Mouse (Mus musculus): Measurements from ENCODE around the gene Scamp1.

The Scamp1 gene

DNA sequence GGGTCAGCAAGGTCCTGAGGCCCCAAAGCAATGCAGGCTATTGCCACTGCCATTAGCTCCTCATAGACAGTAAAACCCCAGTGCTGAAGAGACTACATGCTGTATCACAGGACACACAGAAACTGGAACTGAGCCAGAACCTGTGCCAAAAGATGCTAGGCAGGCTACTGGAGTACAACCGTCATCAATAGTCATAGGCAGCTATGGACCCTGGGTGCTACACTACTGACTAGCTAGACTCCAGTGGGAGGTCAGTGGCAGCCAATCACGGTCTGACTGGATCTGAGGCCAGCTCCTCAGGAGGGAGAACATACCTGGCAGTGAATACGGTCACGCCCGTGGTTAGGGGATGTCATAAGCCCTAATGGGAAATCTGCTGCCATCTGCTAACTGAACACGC, 14.4 kb downstream of the Scamp1 start:
- no peak for DNase-seq (ENCODE audit: low spot score)

DNA sequence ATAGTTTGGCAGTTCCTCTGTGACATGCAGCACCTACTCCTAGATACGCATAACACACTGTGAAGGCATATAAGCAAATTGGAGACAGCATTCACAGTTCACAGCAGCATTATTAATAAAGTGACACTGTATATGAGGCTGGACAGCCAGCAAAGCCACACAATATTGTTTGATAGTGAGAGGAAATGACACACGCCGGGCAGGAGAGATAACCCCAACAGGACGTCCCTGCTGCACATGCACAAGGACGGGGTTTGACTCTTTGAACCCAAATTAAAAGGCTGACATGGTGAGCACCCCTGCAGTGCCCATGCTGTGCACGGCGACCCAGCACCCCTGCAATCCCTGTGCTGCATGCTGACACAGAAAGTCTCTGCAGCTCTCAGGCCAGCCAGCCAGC, 17.5 kb downstream of the Scamp1 start:
- no peak for DNase-seq (ENCODE audit: low spot score)

- DNase-seq (ENCODE audit: low spot score) = no peak
These were observed 18.5 kb downstream of the Scamp1 start for GRCm38 (mm10) chr13:94267190-94267589.

DNA sequence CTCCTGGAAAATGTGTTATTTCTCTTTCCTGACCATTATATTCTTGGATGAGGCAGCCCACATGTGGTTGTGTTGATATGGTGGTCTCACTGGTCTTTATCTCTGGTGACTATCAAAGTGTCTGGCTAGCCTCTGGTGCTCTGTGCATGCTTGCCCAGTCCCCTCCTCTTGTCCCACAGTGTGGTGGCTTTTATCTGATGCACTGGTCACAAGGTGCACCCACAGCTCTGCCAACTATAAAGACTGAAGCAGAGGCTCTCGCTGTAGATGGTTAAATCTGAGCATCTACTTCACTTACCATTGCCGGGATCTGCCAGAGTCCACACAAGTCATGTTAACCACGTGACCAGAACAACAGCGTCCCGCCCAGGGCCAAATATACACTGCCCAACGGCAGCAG, 19.1 kb downstream of the Scamp1 start:
- no peak for DNase-seq (ENCODE audit: low spot score)

- DNase-seq (ENCODE audit: low spot score) = no peak
These were observed 20.4 kb downstream of the Scamp1 start for GRCm38 (mm10) chr13:94265291-94265690.

- no peak for DNase-seq (ENCODE audit: low spot score)
These were observed 21.7 kb downstream of the Scamp1 start for GRCm38 (mm10) chr13:94263943-94264342.

- DNase-seq (ENCODE audit: low spot score) = no peak
These were observed 23.1 kb downstream of the Scamp1 start for GRCm38 (mm10) chr13:94262551-94262950.

DNA sequence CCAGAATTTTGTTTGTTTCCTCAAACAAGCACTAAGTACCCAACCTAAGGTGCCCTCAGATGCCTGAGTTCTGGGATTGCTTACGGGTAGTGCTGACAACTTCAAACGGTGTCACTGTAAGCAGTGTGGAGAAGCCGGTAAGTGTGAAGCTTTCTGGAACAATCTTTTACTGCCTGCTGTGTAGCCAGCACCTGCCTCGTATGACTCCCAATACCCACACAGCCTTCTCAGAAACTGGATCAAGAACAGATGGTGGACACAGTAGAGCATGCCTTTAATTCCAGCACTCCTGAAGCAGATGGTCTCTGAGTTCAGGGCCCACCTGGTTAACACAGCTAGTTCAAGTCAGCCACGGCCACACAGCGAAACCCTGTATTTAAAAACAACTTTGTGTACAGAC, 24.0 kb downstream of the Scamp1 start:
- no peak for DNase-seq (ENCODE audit: low spot score)

DNA sequence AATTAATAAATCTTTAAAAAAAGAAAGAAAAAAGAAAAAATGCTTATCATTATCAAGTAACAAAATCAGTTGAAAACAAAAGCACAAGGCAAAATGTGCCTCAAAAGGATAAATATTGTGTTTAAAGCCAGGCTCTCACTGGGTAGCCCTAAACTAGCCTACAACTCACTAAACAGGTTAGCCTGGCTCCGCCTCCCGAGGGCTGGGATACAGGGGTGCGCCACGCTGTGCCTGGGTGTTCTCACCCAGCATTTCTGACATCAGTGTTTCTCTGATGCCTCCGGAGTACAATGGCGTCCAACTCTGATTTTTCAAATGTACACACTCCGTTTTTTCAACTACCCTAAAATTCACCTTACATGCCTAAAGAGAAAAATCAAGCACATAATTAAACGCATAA, 24.7 kb downstream of the Scamp1 start:
- no peak for DNase-seq (ENCODE audit: low spot score)

GRCm38 (mm10) chr13:94259210-94259609, 26.4 kb downstream of the Scamp1 start:
- DNase-seq (ENCODE audit: low spot score) = no peak

DNA sequence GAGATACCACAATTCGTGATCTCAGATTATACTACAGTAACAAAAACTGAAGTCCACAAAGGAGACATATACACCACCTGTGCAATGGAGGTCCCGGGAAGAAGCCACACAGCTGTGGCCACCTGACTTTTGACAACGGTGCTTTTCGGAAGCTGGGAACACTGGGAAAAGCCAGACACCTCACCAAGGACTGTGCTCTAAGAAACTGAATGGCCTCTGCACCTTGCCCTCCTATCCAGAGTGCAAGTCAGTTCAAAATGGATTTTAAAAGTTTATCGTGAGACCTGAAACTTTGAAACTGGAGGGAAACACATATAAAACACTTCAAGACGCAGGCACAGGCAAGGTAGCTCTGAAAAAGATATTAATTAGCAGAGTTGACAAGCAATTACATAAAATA, 27.1 kb downstream of the Scamp1 start:
- no peak for DNase-seq (ENCODE audit: low spot score)

GRCm38 (mm10) chr13:94257711-94258110, 27.9 kb downstream of the Scamp1 start:
- DNase-seq (ENCODE audit: low spot score) = no peak

- DNase-seq (ENCODE audit: low spot score) = no peak
These were observed 30.5 kb downstream of the Scamp1 start for GRCm38 (mm10) chr13:94255176-94255575.

DNA sequence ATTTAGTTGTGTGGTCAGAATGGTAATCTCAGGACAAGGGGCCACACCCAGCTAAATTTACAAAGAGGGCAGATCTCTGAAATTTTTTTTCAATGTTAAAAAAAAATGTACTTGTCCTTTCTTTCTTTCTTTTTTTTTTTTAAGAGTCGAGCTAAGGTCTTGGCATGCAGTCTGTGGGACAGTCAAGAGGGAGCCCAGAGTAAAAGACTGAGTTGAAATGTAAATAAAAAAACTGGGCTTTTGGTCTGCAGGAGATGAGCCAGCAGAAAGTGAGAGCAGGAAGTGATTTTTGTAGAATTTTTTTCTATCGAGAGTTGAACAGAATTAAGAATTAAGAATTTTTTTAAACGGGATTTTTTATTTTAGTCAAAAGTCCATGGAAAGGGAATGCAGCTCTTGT, 31.4 kb downstream of the Scamp1 start:
- DNase-seq (ENCODE audit: low spot score) = no peak

DNA sequence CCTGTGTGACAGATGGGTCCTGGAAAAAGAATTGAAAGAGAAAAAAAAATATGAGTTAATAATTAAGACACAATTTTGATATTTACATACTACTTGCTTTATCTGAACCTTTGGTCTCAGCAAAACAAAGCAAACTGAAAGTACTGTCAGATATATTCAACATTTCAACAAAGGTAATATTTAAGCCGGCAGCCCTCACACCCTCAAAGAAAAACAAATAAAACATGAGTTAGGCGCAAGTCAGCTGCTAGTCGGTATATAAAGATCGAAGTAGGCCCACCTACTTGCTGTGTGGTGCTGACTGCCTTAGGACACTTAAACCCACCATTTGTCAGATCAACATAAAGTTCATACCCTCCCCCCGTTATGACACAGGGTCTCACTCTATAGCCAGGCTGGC, 32.6 kb downstream of the Scamp1 start:
- no peak for DNase-seq (ENCODE audit: low spot score)

GRCm38 (mm10) chr13:94250761-94251160, 34.9 kb downstream of the Scamp1 start:
- no peak for DNase-seq (ENCODE audit: low spot score)

DNA sequence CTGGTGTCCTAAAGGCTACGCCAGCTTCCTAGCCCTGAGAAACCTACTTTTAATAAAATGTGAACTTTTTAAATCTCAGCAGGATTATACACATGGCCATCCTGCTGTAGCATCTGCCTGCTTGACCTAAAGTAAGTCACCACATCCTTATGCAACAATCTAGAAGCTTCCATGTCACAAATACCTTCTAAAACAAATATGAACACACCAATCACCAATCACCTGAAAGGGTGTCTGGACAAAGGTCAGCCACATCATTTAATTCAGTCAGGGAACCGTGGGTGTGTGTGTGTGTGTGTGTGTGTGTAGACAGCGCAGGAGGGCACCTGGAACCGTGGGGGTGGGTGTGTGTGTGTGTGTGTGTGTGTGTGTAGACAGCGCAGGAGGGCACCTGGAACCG, 35.5 kb downstream of the Scamp1 start:
- no peak for DNase-seq (ENCODE audit: low spot score)

GRCm38 (mm10) chr13:94242897-94243296, 42.8 kb downstream of the Scamp1 start:
- DNase-seq (ENCODE audit: low spot score) = peak; percentile 42

- DNase-seq (ENCODE audit: low spot score) = no peak
These were observed 43.6 kb downstream of the Scamp1 start for GRCm38 (mm10) chr13:94241892-94242524.

GRCm38 (mm10) chr13:94240873-94241272, 44.8 kb downstream of the Scamp1 start:
- no peak for DNase-seq (ENCODE audit: low spot score)

DNA sequence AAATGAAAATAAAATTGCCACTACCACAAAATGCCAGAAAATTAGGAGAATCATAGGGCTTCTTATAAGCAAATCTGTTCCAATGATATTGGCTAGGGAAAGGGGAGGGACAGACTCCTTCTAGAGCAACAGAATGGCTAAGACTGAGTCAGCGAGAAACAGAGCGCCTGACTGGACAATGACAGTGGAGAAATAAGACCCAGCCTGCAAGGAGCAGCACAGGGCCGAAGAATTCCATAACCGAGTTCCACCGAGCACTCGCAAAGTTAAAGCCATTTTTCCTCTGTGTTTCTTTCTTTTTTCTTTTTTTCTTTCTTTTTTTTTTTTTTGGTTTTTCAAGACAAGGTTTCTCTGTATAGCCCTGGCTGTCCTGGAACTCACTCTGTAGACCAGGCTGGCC, 45.5 kb downstream of the Scamp1 start:
- no peak for DNase-seq (ENCODE audit: low spot score)

GRCm38 (mm10) chr13:94239488-94239887, 46.2 kb downstream of the Scamp1 start:
- no peak for DNase-seq (ENCODE audit: low spot score)

- no peak for DNase-seq (ENCODE audit: low spot score)
These were observed 53.8 kb downstream of the Scamp1 start for GRCm38 (mm10) chr13:94231871-94232270.

Data from testis, postnatal 14 days (tissue).